Mouse (Mus musculus) kidney, adult 2 months (tissue): Measurements from ENCODE around the gene Fars2.

Experiments used
- CTCF ChIP-seq: fragments of 200-500 bp; conservative IDR thresholded peaks from 2 replicates; pipeline ENCODE4 v1.5.1; 2011; ENCODE audit warnings: low read depth, mild to moderate bottlenecking, control low read depth, low read length, moderate library complexity, mixed read lengths; ENCODE audit not compliant: insufficient read depth, insufficient read length
- POLR2A ChIP-seq: fragments of 200-500 bp; IDR thresholded peaks from one replicate; pipeline ENCODE4 v1.6.1; 2011; ENCODE audit warnings: low read depth, low read length, control low read depth

DNA sequence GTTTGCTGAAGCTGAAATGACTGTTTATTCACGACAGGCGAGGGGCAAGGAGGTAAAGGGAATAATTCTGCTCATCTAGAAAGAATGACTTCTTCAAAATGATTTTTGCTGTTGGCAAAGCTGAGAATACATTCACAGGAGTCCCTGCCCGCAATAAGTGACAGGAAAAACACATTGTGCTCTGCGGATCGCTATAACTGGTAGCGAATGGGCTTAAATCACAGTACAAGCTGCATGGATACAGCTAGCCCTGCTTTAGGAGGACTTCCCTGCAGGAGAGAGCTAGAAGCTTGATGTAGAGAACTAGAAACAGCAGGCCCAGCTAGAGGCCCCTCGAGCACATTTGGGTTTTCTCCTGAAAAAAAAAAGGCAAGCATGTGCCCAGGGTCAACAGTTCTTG, 376.6 kb downstream of the Fars2 start:
- TF ChIP-seq POLR2A = no peak
- TF ChIP-seq CTCF = no peak
